Mouse (Mus musculus): ENCODE measurements at regions not wholly inside any gene's neighbourhood (a gene's known extent, or its start where the extent isn't known, plus 50 kb on each side); places are given as distances from the start of the nearest gene placed in this dataset.

DNA sequence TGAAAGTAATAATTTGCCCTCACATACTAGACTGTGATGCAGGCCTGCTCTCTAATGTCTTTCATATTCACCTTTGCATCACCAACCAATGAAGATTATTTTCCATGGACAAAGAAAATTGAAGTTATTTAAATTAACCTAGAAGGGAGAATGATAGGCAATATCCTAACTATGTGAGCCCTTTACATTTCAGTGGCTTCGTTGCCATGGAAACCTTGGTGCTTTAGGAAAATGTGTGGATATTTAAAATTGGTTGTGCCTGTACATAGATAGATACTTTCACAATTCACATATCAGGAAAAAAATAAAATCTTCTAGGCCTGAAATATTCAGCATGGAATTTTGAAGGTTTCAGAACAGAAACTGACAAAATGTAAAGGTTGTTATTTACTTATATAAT, 1080.6 kb upstream of the Gm8797 start:
- peak in 1 of 2 experiments; percentile 26 for DNase-seq (ENCODE audit: low spot score in 2 of 2)

DNA sequence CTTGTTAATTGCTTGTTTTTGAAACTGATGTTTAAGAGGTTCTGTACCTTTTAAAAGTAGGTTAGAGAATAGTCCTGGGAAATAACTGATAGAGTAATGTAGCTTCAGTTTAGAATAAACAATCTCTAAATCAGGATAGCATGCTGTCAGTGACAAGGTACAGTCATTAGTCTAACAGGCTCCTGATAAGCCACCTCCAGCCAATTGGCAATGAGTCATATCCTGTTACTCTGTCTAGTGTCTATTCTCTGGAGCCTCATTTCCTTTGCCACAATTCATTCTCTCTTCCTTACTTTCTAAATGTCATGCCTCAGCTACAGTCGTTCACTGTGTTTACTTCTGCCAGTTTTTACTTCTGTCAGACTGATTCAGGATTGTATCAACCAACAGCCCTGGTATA, 1061.1 kb upstream of the Gm8797 start:
- no peak for DNase-seq (ENCODE audit: low spot score in 2 of 2)
